Mouse (Mus musculus) liver, postnatal 0 days (tissue): ENCODE results near the gene Mroh8.

Experiments used
- CTCF ChIP-seq: sonication (generic); IDR thresholded peaks from 2 replicates; pipeline ENCODE4 v1.5.1; 2016; ENCODE audit warnings: antibody characterized with exemption, low read depth
- EP300 ChIP-seq: IDR thresholded peaks from 2 replicates; pipeline ENCODE4 v1.6.1; 2016; ENCODE audit warnings: antibody characterized with exemption, low read depth, mild to moderate bottlenecking

GRCm38 (mm10) chr2:157328106-157328505 is 48.8 kb upstream of the Mroh8 start:
- TF ChIP-seq CTCF (no peak), EP300 (no peak)
